Mouse (Mus musculus) left cerebral cortex, postnatal 25 days (tissue): ENCODE measurements at regions not wholly inside any gene's neighbourhood (a gene's known extent, or its start where the extent isn't known, plus 50 kb on each side); places are given as distances from the start of the nearest gene placed in this dataset.

Experiments used
- DNase-seq, 2 experiments: peaks; one replicate each; pipeline ENCODE4 v3.0.0; 2022; ENCODE audit warnings: low spot score in 2 of 2, mixed read lengths in 1 of 2
- intact Hi-C: fragments of 180-260 bp; cut with DNase I; formaldehyde crosslinking; loops from one replicate; pipeline ENCODE4 v1.15.1; 2025

- intact Hi-C loops, result no loop called here
- no peak for DNase-seq
These were observed 150.9 kb upstream of the Defb41 start for GRCm38 (mm10) chr1:18415879-18416278.

- intact Hi-C loops, result no loop called here
- no peak for DNase-seq
These were observed 147.8 kb upstream of the Defb41 start for GRCm38 (mm10) chr1:18412746-18413145.

DNA sequence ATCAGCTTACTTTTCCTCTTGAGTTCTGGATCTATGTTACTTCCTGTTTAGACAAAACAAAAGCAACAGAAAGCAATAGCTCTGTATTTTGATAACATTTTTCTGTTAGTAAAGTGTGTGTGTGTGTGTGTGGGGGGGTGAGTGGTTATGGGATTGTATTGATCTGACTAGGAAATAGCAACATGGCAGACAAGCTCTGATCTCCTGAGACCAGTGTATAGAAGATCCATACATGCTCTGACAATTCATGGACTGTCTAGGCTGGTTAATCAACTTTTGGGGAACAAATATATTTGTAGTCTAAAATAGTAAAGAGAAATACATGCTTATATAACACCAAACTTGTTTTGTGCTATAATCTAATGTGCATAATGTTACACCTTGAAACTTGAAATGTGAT lies 124.7 kb upstream of the Defb41 start:
- intact Hi-C loops, result no loop called here
- no peak for DNase-seq

DNA sequence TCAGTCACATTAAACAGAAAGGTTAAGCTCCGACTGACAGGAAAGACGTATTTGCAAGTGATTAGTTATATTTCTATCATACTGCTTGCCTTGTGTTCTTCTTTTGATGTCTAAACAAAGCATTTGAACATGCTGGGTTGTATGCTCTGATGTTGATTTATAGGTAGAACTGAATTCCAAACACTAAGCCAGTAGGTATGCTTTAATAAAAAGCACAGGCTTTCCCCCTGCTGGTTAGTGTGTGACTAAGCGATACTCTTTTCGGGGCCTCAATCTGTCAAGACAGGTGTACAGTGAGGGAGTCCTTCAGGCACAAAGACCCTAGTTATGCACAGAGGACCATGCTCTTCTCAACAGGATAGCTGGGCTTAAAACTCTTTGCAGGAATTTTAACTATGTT lies 119.1 kb upstream of the Defb41 start:
- no peak for DNase-seq
- intact Hi-C loops, result no loop called here

DNA sequence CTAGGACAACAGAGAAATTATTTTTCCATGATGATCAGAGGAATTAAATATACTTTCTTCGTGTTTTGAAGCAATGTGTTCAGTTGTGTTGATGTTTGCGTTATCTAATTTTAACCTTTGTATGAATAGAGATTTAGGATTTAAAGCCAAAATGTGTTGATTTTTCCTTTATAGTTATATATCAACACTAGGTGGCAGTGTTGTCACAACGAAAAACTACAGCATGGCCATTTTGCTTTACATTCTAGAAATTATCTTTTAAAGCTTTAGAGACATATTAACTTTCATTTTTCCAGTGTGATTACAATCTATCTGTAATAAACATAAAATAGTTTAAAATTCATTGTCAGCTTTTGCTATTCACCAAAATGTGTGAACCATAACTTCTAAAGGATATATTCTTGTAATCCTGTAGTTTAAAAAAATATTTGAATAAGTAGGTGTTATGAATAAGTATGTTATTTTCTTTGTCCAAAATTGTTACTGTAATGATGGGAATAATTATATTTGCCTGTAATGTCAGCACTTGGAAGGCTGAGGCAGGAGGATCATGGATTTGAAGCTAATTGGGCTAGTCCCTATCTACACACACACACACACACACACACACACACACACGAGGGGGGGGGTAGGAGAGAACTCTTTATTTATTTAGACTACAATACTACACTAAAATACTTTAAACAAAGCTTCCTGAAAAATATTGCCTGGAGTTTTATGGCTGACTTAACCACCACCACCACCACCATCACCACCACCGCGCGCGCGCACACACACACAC lies 95.2 kb upstream of the Defb41 start:
- peak in 1 of 2 experiments; percentile 8 for DNase-seq
- intact Hi-C loops, result loop anchor here (2.0 kb wide), 2 partner anchors 617 to 819 kb away; no protein-coding TSS in a partner anchor

DNA sequence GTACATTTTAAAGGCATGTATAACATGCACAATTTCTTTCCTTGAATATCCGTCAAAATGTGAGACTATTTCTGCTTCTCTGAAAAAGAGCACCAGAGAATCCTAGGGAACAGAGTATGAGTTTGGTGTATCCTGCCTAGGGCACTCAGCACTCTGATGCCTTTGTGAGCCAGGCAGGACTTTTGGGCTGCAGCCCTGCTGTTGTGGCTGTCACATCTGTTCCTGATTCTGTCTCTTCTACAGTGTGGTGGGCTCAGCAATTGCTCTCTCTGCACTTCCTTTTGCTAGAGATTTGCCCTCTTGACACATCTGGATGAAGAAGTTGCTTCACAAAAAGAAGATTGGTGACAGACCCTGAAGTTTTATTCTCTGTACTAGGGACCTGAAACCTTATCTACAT lies 73.9 kb upstream of the Defb41 start:
- DNase-seq, result no peak
- intact Hi-C loops, result no loop called here
